Mouse (Mus musculus) liver, embryonic 14.5 days (tissue): ENCODE measurements around the gene Cep19.

ENCODE experiments used
- CTCF ChIP-seq: IDR thresholded peaks from 2 replicates; pipeline ENCODE4 v1.5.1; 2016; ENCODE audit warnings: antibody characterized with exemption, low read depth, control low read depth
- EP300 ChIP-seq: IDR thresholded peaks from 2 replicates; pipeline ENCODE4 v1.6.1; 2016; ENCODE audit warnings: antibody characterized with exemption, low read depth

DNA sequence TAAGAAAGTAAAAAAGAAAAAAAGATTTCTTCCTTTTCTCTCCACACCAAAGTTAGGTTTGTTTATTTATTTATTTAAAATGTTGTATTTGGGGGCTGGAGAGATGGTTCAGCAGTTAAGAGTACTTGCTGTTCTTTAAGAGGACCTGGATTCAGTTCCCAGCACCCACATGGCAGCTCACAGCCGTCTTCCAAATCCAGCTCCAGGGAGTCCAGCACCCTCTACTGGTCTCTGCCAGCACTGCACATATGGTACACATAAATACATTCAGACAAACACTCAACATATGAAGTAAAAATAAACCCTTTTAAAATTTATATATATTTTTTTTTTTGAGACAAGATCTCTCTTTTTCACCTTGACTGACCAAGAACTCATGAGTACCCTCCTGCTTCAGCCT, 6.1 kb downstream of the Cep19 start:
- TF ChIP-seq CTCF (peak; percentile 43), EP300 (no peak)
